Mouse (Mus musculus) activated CD4-positive, CD25-positive, alpha-beta regulatory T cell, adult 4 months (primary cell): Measurements from ENCODE around the gene Obp2a. TPM values are rescaled to one million over a fixed set of nuclear protein-coding genes. Genes with fewer than 3 reads are reported as not detected.
"Not testable (repeated sequence)": the region's sequence is repeated elsewhere in the genome, so short reads cannot be mapped to it uniquely, and the experiment has no call there.

ENCODE experiments used
- ATAC-seq: one replicate; pipeline ENCODE4 v1.8.0; 2017
- polyA plus RNA-seq, 2 experiments: library from polyadenylated mRNA; unstranded; fragments of 100-300 nt; shearing (Covaris generic); gene quantifications; one replicate each; pipeline ENCODE4 v1.2.1; 2017

The Obp2a gene
- polyA plus RNA-seq, 2 experiments from 2014 or later: not detected

DNA sequence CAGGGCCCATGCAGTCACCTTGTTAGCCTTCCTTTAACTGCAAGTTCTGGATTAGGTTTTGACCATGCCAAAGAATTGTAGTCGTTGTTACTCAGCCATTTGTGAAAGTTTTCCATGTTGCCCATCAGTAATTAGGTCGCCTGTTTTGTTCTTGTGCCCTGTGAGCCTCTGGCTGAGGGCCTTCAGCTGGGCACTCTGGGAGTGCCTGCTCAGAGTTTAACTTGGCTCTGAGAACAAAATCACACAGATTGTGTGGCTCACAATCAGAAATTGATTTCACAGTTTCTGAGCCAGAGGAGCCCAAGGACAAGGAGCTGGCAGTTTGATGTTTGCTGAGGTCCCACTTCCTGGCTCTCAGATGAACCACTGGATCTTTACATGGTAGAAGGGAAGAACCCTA, 9.9 kb downstream of the Obp2a start:
- not testable (repeated sequence) for ATAC-seq

DNA sequence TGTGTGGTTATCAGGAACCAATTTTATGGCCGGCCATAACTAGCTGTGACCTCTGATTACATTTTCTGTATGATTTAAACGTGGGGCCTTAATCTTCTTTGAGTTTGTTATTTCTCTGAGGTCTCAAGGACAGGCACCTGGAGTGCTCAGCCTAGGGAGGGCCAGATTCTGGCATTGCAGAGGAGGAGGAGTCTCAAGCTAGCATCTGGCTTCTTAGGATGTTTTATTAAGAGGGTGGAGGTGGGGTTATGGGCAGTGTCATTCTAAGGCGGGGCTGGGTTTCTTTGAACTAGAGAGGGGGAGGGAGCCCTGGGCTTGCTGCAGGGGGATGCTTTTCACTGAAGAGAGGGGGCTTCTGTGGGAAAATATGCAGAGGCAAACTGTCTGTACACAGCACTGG, 11.8 kb downstream of the Obp2a start:
- not testable (repeated sequence) for ATAC-seq

- no peak for ATAC-seq
Measured at GRCm38 (mm10) chr2:25717222-25717621, 17.4 kb downstream of the Obp2a start.

DNA sequence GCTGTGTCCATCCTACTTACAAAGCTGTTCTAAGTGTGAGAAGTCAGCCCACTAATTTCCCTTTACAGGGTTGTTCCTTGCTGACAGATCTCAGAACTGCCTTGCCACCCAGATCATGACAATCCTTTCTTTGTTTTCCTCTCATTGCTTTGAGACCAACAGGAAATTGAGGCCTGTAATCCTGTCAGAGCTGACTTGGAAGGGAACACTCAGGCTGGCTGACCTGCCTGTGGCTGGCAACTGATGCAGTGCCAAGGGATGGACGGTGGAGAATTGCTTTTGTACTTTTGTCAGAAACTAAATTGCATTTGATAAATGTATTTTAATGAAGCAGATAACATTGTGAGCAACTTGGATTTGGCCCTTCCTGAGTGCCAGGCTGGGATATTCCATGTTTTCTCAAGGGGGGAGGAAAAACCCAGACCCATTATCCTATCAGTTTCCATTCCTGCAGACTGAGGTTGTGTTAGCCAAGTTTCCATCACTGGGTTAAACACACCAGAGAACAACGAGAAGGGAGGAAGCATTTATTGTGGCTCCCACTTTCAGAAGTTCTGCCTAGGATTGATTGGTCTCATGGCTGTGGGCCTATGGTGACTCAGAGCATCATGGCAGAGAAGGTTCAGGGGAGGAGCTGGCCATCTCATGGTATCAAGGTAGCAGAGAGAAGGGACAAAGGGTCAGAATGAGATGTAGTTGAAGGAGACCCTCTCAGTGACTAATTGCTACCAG, 33.5 kb downstream of the Obp2a start:
- ATAC-seq: no peak

- ATAC-seq: not testable (repeated sequence)
Measured at GRCm38 (mm10) chr2:25736709-25737108, 36.9 kb downstream of the Obp2a start, which contains the start of gene Obp2b. Obp2b (plus strand) TSS chr2:25737009.

GRCm38 (mm10) chr2:25741671-25742070, 41.8 kb downstream of the Obp2a start:
- no peak for ATAC-seq

Other genes with a start within 250 kb of the Obp2a start
- gene Clic3, start 243.2 kb upstream of the Obp2a start, polyA plus RNA-seq: 1 to 10 TPM; 2.0 to 2.2 TPM
- 10 to 100 TPM; 72.8 to 74.8 TPM for gene Paxx, start 238.9 kb upstream of the Obp2a start, polyA plus RNA-seq
- gene Ptgds, start 230.0 kb upstream of the Obp2a start, polyA plus RNA-seq: not detected
- not detected for gene Lcn12, start 206.1 kb upstream of the Obp2a start, polyA plus RNA-seq
- gene Fbxw5, start 199.3 kb upstream of the Obp2a start, polyA plus RNA-seq: 10 to 100 TPM; 51.3 to 71.1 TPM
- gene C8g, start 198.3 kb upstream of the Obp2a start, polyA plus RNA-seq: 1 to 10 TPM; 3.1 to 3.2 TPM
- 10 to 100 TPM; 60.9 to 67.0 TPM for gene Traf2, start 153.1 kb upstream of the Obp2a start, polyA plus RNA-seq
- gene Edf1, start 142.2 kb upstream of the Obp2a start, polyA plus RNA-seq: 100 to 1,000 TPM; 290 to 402 TPM
- gene Mamdc4, start 125.2 kb upstream of the Obp2a start, polyA plus RNA-seq: under 1 TPM; 0.40 to 0.91 TPM
- 10 to 100 TPM; 55.3 to 61.6 TPM for gene Phpt1, start 124.8 kb upstream of the Obp2a start, polyA plus RNA-seq
- gene Ajm1, start 118.3 kb upstream of the Obp2a start, polyA plus RNA-seq: under 1 TPM in 1 of 2 experiments, not detected in 1; 0.07 TPM
- gene Rabl6, start 91.5 kb upstream of the Obp2a start, polyA plus RNA-seq: 10 to 100 TPM; 16.1 to 19.8 TPM
- gene Ccdc183, start 82.4 kb upstream of the Obp2a start, polyA plus RNA-seq: not detected
- 1 to 10 TPM in 1 of 2 experiments, not detected in 1; 1.8 TPM for gene Tmem141, start 78.0 kb upstream of the Obp2a start, polyA plus RNA-seq
- gene Fcna, start 72.0 kb upstream of the Obp2a start, polyA plus RNA-seq: 1 to 10 TPM in 1 of 2 experiments, under 1 TPM in 1; 0.83 to 1.7 TPM
- not detected for gene Lcn8, start 46.9 kb upstream of the Obp2a start, polyA plus RNA-seq
- not detected for gene Lcn5, start 42.1 kb upstream of the Obp2a start, polyA plus RNA-seq
- not detected for gene Lcn6, start 23.3 kb upstream of the Obp2a start, polyA plus RNA-seq
- not detected for gene Lcn10, start 17.3 kb upstream of the Obp2a start, polyA plus RNA-seq
- gene Bmyc, start 6.7 kb downstream of the Obp2a start, polyA plus RNA-seq: 10 to 100 TPM; 61.8 to 76.5 TPM
- not detected for gene Obp2b, start 37.0 kb downstream of the Obp2a start, polyA plus RNA-seq
- gene Lcn3, start 65.5 kb downstream of the Obp2a start, polyA plus RNA-seq: not detected
- not detected for gene Lcn11, start 77.0 kb downstream of the Obp2a start, polyA plus RNA-seq
- not detected for gene Gm13539, start 82.2 kb downstream of the Obp2a start, polyA plus RNA-seq
- not detected for gene Glt6d1, start 115.8 kb downstream of the Obp2a start, polyA plus RNA-seq
- gene Lcn9, start 123.1 kb downstream of the Obp2a start, polyA plus RNA-seq: not detected
- under 1 TPM in 1 of 2 experiments, not detected in 1; 0.38 TPM for gene Sohlh1, start 147.2 kb downstream of the Obp2a start, polyA plus RNA-seq
- gene Kcnt1, start 163.7 kb downstream of the Obp2a start, polyA plus RNA-seq: under 1 TPM in 1 of 2 experiments, not detected in 1; 0.34 TPM